Mouse (Mus musculus) myocyte (in vitro differentiated cells): ENCODE data around the gene Mdm2.

ENCODE experiments used
- E2F4 ChIP-seq: IDR thresholded peaks from one replicate; pipeline ENCODE4 v1.6.1; 2011; ENCODE audit warnings: mild to moderate bottlenecking, control low read depth, moderate library complexity; ENCODE audit not compliant: insufficient read depth
- POLR2A ChIP-seq: IDR thresholded peaks from one replicate; pipeline ENCODE4 v1.6.1; 2011; ENCODE audit warnings: low read depth, mild to moderate bottlenecking, control low read depth, moderate library complexity; ENCODE audit not compliant: insufficient read length
- TCF3 ChIP-seq: IDR thresholded peaks from one replicate; pipeline ENCODE4 v1.6.1; 2011; ENCODE audit warnings: low read depth, control low read depth; ENCODE audit not compliant: insufficient read length

DNA sequence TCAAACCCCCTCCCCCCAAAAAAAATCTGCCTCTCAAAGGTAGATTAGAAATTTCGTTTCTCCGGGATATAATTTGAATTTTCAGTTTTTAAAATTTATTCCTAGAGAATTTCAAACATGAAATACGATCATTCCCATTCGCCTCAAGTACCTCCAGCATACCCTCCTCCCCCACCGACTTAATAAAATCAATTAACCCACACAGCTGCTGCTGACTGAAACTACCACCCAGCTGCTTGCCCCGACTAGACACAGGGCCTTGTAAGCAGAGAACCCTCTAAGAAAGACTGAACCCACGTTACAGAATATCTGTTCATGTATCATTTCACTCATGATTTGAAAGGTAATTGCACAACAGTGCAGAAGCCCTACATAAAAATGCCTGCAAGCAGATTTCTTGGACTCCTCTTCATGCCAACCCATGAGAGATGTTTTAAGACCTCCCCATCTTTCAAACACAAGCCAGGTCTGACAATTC is 65.0 kb downstream of the Mdm2 start:
- TF ChIP-seq POLR2A (no peak), E2F4 (no peak), TCF3 (no peak)
